Mouse (Mus musculus): ENCODE results near the gene Tnpo1. TPM values are rescaled to one million over a fixed set of nuclear protein-coding genes. Genes with fewer than 3 reads are reported as not detected.

Gene Tnpo1
- polyA plus RNA-seq, 1 experiment from 2014 or later, result 76.8 TPM

- 67% methylated on average over 3 of the region's 3 CpGs for WGBS
- Histone ChIP-seq H3K4me1 (ENCODE audit: control insufficient read depth, insufficient read depth, low read length) (peaks cover 3% of the 10 kb centered on the region; the same call in 1 of the 2 replicates), H3K9ac (ENCODE audit: low read depth, low read length) (no peak overlapping the region), H3K36me3 (ENCODE audit: control insufficient read depth, insufficient read depth, low read length) (peaks cover 11% of the 10 kb centered on the region), H3K27me3 (ENCODE audit: control insufficient read depth, insufficient read depth, low read length) (no peaks in the 10 kb centered on the region), H3K27ac (ENCODE audit: low read depth, low read length) (no peak overlapping the region), H3K9me3 (ENCODE audit: control insufficient read depth, low read length) (no peaks in the 10 kb centered on the region), H3K4me3 (ENCODE audit: low read length) (no peak overlapping the region), H3K4me2 (replicated peaks; ENCODE audit: low read depth, low read length) (no peak overlapping the region)
- no peak for ATAC-seq (ENCODE audit: low FRiP score, low TSS enrichment)
These were observed 5.9 kb downstream of the Tnpo1 start for GRCm38 (mm10) chr13:98920300-98920699.

- H3K4me1 ChIP-seq (ENCODE audit: control insufficient read depth, insufficient read depth, low read length), result peaks cover 9% of the 10 kb centered on the region; the same call in 1 of the 2 replicates
- no peaks in the 10 kb centered on the region for H3K27me3 ChIP-seq (ENCODE audit: control insufficient read depth, insufficient read depth, low read length)
- H3K36me3 ChIP-seq (ENCODE audit: control insufficient read depth, insufficient read depth, low read length), result peaks cover 11% of the 10 kb centered on the region
- ATAC-seq (ENCODE audit: low FRiP score, low TSS enrichment), result no peak
- no peak overlapping the region for H3K4me3 ChIP-seq (ENCODE audit: low read length)
- H3K4me2 ChIP-seq (replicated peaks; ENCODE audit: low read depth, low read length), result no peak overlapping the region
- H3K27ac ChIP-seq (ENCODE audit: low read depth, low read length), result no peak overlapping the region
- H3K9me3 ChIP-seq (ENCODE audit: control insufficient read depth, low read length), result no peaks in the 10 kb centered on the region
- H3K9ac ChIP-seq (ENCODE audit: low read depth, low read length), result no peak overlapping the region
- WGBS, result 91% methylated on average over 8 of the region's 8 CpGs
These were observed 6.5 kb downstream of the Tnpo1 start for GRCm38 (mm10) chr13:98919695-98920094.

- Histone ChIP-seq H3K9me3 (ENCODE audit: control insufficient read depth, low read length) (no peaks in the 10 kb centered on the region), H3K4me3 (ENCODE audit: low read length) (no peak overlapping the region), H3K4me1 (ENCODE audit: control insufficient read depth, insufficient read depth, low read length) (peaks cover 27% of the 10 kb centered on the region)
These were observed 8.3 kb downstream of the Tnpo1 start for GRCm38 (mm10) chr13:98917851-98918250.

GRCm38 (mm10) chr13:98915591-98915990, 10.6 kb downstream of the Tnpo1 start:
- Histone ChIP-seq H3K36me3 (ENCODE audit: control insufficient read depth, insufficient read depth, low read length) (peaks cover 5% of the 10 kb centered on the region; the same call in 1 of the 2 replicates), H3K9me3 (ENCODE audit: control insufficient read depth, low read length) (no peaks in the 10 kb centered on the region), H3K4me1 (ENCODE audit: control insufficient read depth, insufficient read depth, low read length) (peaks cover 35% of the 10 kb centered on the region), H3K27ac (ENCODE audit: low read depth, low read length) (no peak overlapping the region), H3K4me2 (replicated peaks; ENCODE audit: low read depth, low read length) (no peak overlapping the region), H3K27me3 (ENCODE audit: control insufficient read depth, insufficient read depth, low read length) (no peaks in the 10 kb centered on the region), H3K4me3 (ENCODE audit: low read length) (no peak overlapping the region), H3K9ac (ENCODE audit: low read depth, low read length) (no peak overlapping the region)
- 85% methylated on average over 4 of the region's 4 CpGs for WGBS
- ATAC-seq (ENCODE audit: low FRiP score, low TSS enrichment), result no peak

More at GRCm38 (mm10) chr13:98917851-98918250, 8.3 kb downstream of the Tnpo1 start:
- no peak overlapping the region for H3K9ac ChIP-seq (ENCODE audit: low read depth, low read length)
- H3K27me3 ChIP-seq (ENCODE audit: control insufficient read depth, insufficient read depth, low read length), result no peaks in the 10 kb centered on the region
- no peak overlapping the region for H3K4me2 ChIP-seq (replicated peaks; ENCODE audit: low read depth, low read length)
- H3K27ac ChIP-seq (ENCODE audit: low read depth, low read length), result no peak overlapping the region
- peaks cover 11% of the 10 kb centered on the region for H3K36me3 ChIP-seq (ENCODE audit: control insufficient read depth, insufficient read depth, low read length)
- WGBS, result 78% methylated on average over 2 of the region's 2 CpGs
- ATAC-seq (ENCODE audit: low FRiP score, low TSS enrichment), result no peak

- peaks cover 35% of the 10 kb centered on the region for H3K4me1 ChIP-seq (ENCODE audit: control insufficient read depth, insufficient read depth, low read length)
- H3K36me3 ChIP-seq (ENCODE audit: control insufficient read depth, insufficient read depth, low read length), result peaks cover 5% of the 10 kb centered on the region; the same call in 1 of the 2 replicates
- H3K9me3 ChIP-seq (ENCODE audit: control insufficient read depth, low read length), result no peaks in the 10 kb centered on the region
- no peak for ATAC-seq (ENCODE audit: low FRiP score, low TSS enrichment)
- H3K4me3 ChIP-seq (ENCODE audit: low read length), result no peak overlapping the region
- no peak overlapping the region for H3K27ac ChIP-seq (ENCODE audit: low read depth, low read length)
- no peak overlapping the region for H3K9ac ChIP-seq (ENCODE audit: low read depth, low read length)
- H3K27me3 ChIP-seq (ENCODE audit: control insufficient read depth, insufficient read depth, low read length), result no peaks in the 10 kb centered on the region
- WGBS, result 47% methylated on average over 5 of the region's 5 CpGs
- no peak overlapping the region for H3K4me2 ChIP-seq (replicated peaks; ENCODE audit: low read depth, low read length)
These were observed 11.4 kb downstream of the Tnpo1 start for GRCm38 (mm10) chr13:98914844-98915212.

- H3K36me3 ChIP-seq (ENCODE audit: control insufficient read depth, insufficient read depth, low read length), result peaks cover 2% of the 10 kb centered on the region; the same call in 1 of the 2 replicates
- peaks cover 35% of the 10 kb centered on the region for H3K4me1 ChIP-seq (ENCODE audit: control insufficient read depth, insufficient read depth, low read length)
- H3K4me2 ChIP-seq (replicated peaks; ENCODE audit: low read depth, low read length), result no peak overlapping the region
- 83% methylated on average over 14 of the region's 14 CpGs for WGBS
- ATAC-seq (ENCODE audit: low FRiP score, low TSS enrichment), result no peak
- no peak overlapping the region for H3K4me3 ChIP-seq (ENCODE audit: low read length)
- no peak overlapping the region for H3K9ac ChIP-seq (ENCODE audit: low read depth, low read length)
- H3K27me3 ChIP-seq (ENCODE audit: control insufficient read depth, insufficient read depth, low read length), result no peaks in the 10 kb centered on the region
- H3K9me3 ChIP-seq (ENCODE audit: control insufficient read depth, low read length), result no peaks in the 10 kb centered on the region
- no peak overlapping the region for H3K27ac ChIP-seq (ENCODE audit: low read depth, low read length)
These were observed 12.0 kb downstream of the Tnpo1 start for GRCm38 (mm10) chr13:98914010-98914843.

- no peaks in the 10 kb centered on the region; the same call in 1 of the 2 replicates for H3K36me3 ChIP-seq (ENCODE audit: control insufficient read depth, insufficient read depth, low read length)
- H3K9me3 ChIP-seq (ENCODE audit: control insufficient read depth, low read length), result no peaks in the 10 kb centered on the region
- no peak overlapping the region for H3K4me2 ChIP-seq (replicated peaks; ENCODE audit: low read depth, low read length)
- H3K27ac ChIP-seq (ENCODE audit: low read depth, low read length), result no peak overlapping the region
- WGBS, result 17% methylated on average over 7 of the region's 7 CpGs
- ATAC-seq (ENCODE audit: low FRiP score, low TSS enrichment), result no peak
- no peak overlapping the region for H3K9ac ChIP-seq (ENCODE audit: low read depth, low read length)
- peaks cover 35% of the 10 kb centered on the region for H3K4me1 ChIP-seq (ENCODE audit: control insufficient read depth, insufficient read depth, low read length)
- no peak overlapping the region for H3K4me3 ChIP-seq (ENCODE audit: low read length)
- no peaks in the 10 kb centered on the region for H3K27me3 ChIP-seq (ENCODE audit: control insufficient read depth, insufficient read depth, low read length)
These were observed 13.0 kb downstream of the Tnpo1 start for GRCm38 (mm10) chr13:98913196-98913595.

- 63% methylated on average over 8 of the region's 8 CpGs for WGBS
- H3K4me1 ChIP-seq (ENCODE audit: control insufficient read depth, insufficient read depth, low read length), result peaks cover 35% of the 10 kb centered on the region
- no peaks in the 10 kb centered on the region for H3K9me3 ChIP-seq (ENCODE audit: control insufficient read depth, low read length)
- ATAC-seq (ENCODE audit: low FRiP score, low TSS enrichment), result 0 out of 2 replicates have a peak, but pooled peaks have one; percentile 33
- H3K27ac ChIP-seq (ENCODE audit: low read depth, low read length), result no peak overlapping the region
- H3K9ac ChIP-seq (ENCODE audit: low read depth, low read length), result 0 out of 2 replicates have a peak overlapping the region, but pooled peaks have one; percentile 1
- no peaks in the 10 kb centered on the region; the same call in 1 of the 2 replicates for H3K36me3 ChIP-seq (ENCODE audit: control insufficient read depth, insufficient read depth, low read length)
- H3K27me3 ChIP-seq (ENCODE audit: control insufficient read depth, insufficient read depth, low read length), result no peaks in the 10 kb centered on the region
- H3K4me2 ChIP-seq (replicated peaks; ENCODE audit: low read depth, low read length), result no peak overlapping the region
- H3K4me3 ChIP-seq (ENCODE audit: low read length), result no peak overlapping the region
These were observed 13.6 kb downstream of the Tnpo1 start for GRCm38 (mm10) chr13:98912602-98913001.

GRCm38 (mm10) chr13:98910801-98911200, 15.4 kb downstream of the Tnpo1 start:
- Histone ChIP-seq H3K27me3 (ENCODE audit: control insufficient read depth, insufficient read depth, low read length) (no peaks in the 10 kb centered on the region), H3K4me2 (replicated peaks; ENCODE audit: low read depth, low read length) (no peak overlapping the region), H3K4me1 (ENCODE audit: control insufficient read depth, insufficient read depth, low read length) (peaks cover 35% of the 10 kb centered on the region), H3K27ac (ENCODE audit: low read depth, low read length) (no peak overlapping the region), H3K4me3 (ENCODE audit: low read length) (no peak overlapping the region), H3K36me3 (ENCODE audit: control insufficient read depth, insufficient read depth, low read length) (peaks cover 4% of the 10 kb centered on the region; the same call in 1 of the 2 replicates), H3K9ac (ENCODE audit: low read depth, low read length) (no peak overlapping the region), H3K9me3 (ENCODE audit: control insufficient read depth, low read length) (0 out of 2 replicates have a peak, but pooled peaks cover 2% of the 10 kb centered on the region)
- ATAC-seq (ENCODE audit: low FRiP score, low TSS enrichment), result no peak
- WGBS, result 81% methylated on average over 3 of the region's 3 CpGs
